Mouse (Mus musculus): Measurements from ENCODE around the gene Cxcl14.

GRCm38 (mm10) chr13:56327779-56328178, 31.4 kb upstream of the Cxcl14 start:
- TF ChIP-seq CTCF (IDR thresholded peaks at IDR 0.05; ENCODE audit: low read depth) (peak; percentile 40), EP300 (IDR thresholded peaks at IDR 0.05; ENCODE audit: low read depth) (no peak)
